Mouse (Mus musculus) heart, postnatal 0 days (tissue): ENCODE results near the gene Micall1. TPM values are rescaled to one million over a fixed set of nuclear protein-coding genes. Genes with fewer than 3 reads are reported as not detected.

Source experiments
- ATAC-seq: fragments of 200-750 bp; cut with Nextera tagmentation; 2 replicates; pipeline ENCODE4 v1.8.0; 2017; ENCODE audit warnings: low read depth, moderate number of reproducible peaks, moderate library complexity; ENCODE audit not compliant: insufficient read depth
- DNase-seq: peaks from one replicate; pipeline ENCODE4 v3.0.0-alpha.2; 2016; ENCODE audit warnings: low spot score
- H3K27ac ChIP-seq: fragments of 300-500 bp; sonication (generic); 2 replicates; pipeline ENCODE4 v1.5.1; 2014; ENCODE audit warnings: low read depth, mild to moderate bottlenecking
- H3K27me3 ChIP-seq: fragments of 300-500 bp; sonication (generic); 2 replicates; pipeline ENCODE4 v1.6.1; 2014; ENCODE audit warnings: low read length, mixed read lengths; ENCODE audit not compliant: control insufficient read depth, insufficient read depth
- H3K36me3 ChIP-seq: fragments of 300-500 bp; sonication (generic); replicated peaks from 2 replicates; pipeline ENCODE4 v1.6.1; 2014; ENCODE audit warnings: low read length, mixed read lengths; ENCODE audit not compliant: control insufficient read depth, insufficient read depth
- H3K4me1 ChIP-seq: fragments of 300-500 bp; sonication (generic); 2 replicates; pipeline ENCODE4 v1.6.1; 2014; ENCODE audit warnings: antibody characterized with exemption; ENCODE audit not compliant: control insufficient read depth, insufficient read depth
- H3K4me2 ChIP-seq: fragments of 300-500 bp; sonication (generic); 2 replicates; pipeline ENCODE4 v1.6.1; 2014; ENCODE audit warnings: low read depth, mild to moderate bottlenecking, low read length, moderate library complexity
- H3K4me3 ChIP-seq: fragments of 300-500 bp; sonication (generic); 2 replicates; pipeline ENCODE4 v1.5.1; 2014; ENCODE audit warnings: low read depth, low read length
- H3K9ac ChIP-seq: fragments of 300-500 bp; sonication (generic); replicated peaks from 2 replicates; pipeline ENCODE4 v1.6.1; 2014; ENCODE audit warnings: low read depth, low read length, mixed read lengths
- H3K9me3 ChIP-seq: fragments of 300-500 bp; sonication (generic); replicated peaks from 2 replicates; pipeline ENCODE4 v1.6.1; 2016; ENCODE audit warnings: low read length; ENCODE audit not compliant: control insufficient read depth
- CTCF ChIP-seq: IDR thresholded peaks from 2 replicates; pipeline ENCODE4 v1.5.1; 2016; ENCODE audit warnings: antibody characterized with exemption, control low read depth, low read depth
- EP300 ChIP-seq: IDR thresholded peaks from 2 replicates; pipeline ENCODE4 v1.6.1; 2016; ENCODE audit warnings: antibody characterized with exemption, low read depth
- WGBS: fragments of 180-500 bp; shearing (Covaris S2); extraction: QIAGEN DNeasy Blood & Tissue Kit; methylation state at CpG from one replicate; pipeline ENCODE4 v1.1.7; 2014; 5-methylcytosine and 5-hydroxymethylcytosine counted together
- polyA plus RNA-seq: library from polyadenylated mRNA; unstranded; fragments of >200 nt; fragmentation: Nextera tagmentation; extraction: Ambion mirVana; gene quantifications from 2 replicates; pipeline ENCODE4 v1.2.1, GENCODE M21; 2015
- total RNA-seq: library from RNA; depleted of rRNA; stranded (reverse); fragments of >200 nt; gene quantifications from 2 replicates; pipeline ENCODE4 v1.2.3, GENCODE M21; 2014; ENCODE audit warnings: low replicate concordance

Micall1 gene
- total and polyA plus RNA-seq, 2 experiments from 2014 or later = 19.0 to 45.9 TPM

DNA sequence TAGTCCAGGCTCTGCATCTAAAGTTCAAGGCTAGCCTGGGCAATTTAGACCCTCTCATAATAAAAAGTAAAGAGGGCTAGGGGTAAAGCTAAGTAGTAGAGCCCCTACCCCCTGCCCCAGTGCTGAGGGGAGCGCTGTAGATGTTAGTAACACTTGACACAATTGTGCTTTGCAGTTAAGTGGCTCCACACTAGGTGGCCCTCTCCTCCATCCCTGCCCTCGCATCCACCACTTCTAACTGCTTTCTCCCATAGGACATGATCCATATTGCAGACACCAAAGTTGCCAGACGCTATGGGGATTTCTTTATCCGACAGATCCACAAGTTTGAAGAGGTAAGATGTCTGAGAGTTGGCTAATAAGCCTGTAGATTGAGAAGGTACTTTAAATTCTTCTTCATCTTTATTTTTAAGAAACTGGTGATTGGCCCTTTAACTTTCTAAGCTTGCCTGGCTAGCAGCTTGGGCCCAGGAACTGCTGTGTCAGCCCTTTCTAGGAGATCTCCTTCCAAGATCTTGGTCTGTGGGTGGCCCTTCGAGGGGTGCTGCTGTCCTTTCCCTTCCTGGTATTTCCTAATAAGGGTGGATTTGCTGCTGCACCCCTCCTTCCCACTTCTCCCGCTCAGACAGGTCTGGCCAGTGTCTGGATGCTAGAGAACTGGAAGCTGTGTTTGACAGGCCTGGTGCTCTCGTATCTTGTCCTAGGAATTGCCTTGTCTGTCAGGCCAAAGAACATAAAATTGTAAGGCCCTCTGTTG lies 15.4 kb upstream of the Micall1 start:
- H3K27ac ChIP-seq = 0 out of 2 replicates have a peak overlapping the region, but pooled peaks have one; percentile 3
- H3K9me3 ChIP-seq = no peaks in the 10 kb centered on the region
- no peak overlapping the region for H3K9ac ChIP-seq
- DNase-seq = peak; percentile 85
- no peak for TF ChIP-seq EP300
- peak; percentile 85 for TF ChIP-seq CTCF
- H3K4me1 ChIP-seq = peaks cover 21% of the 10 kb centered on the region
- no peak overlapping the region for H3K4me2 ChIP-seq
- WGBS = 46% methylated on average over 7 of the region's 7 CpGs
- no peak overlapping the region for H3K4me3 ChIP-seq
- peaks cover 63% of the 10 kb centered on the region for H3K36me3 ChIP-seq
- H3K27me3 ChIP-seq = no peaks in the 10 kb centered on the region
- no peak for ATAC-seq

DNA sequence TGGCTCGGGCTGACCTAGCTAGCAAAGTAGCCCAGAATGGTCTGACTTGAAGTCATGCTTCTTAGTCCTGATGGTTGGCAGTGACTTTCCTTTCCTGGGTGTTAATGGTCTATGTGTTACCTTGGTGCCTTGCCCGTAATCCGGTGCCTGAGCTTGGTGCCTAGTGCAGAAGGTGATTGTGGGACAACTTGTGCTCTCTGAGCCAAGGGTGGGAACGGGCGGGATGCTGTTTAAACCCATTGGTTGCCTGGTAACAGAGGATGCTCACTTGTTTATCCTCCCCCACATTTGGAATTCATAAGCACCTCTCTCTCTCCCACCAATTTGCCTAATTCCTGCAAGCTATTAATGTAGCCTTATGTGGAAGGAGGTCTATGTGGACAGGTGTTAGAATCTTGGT lies 13.2 kb upstream of the Micall1 start:
- H3K27ac ChIP-seq = no peak overlapping the region
- no peak overlapping the region for H3K9ac ChIP-seq
- no peak overlapping the region for H3K4me2 ChIP-seq
- H3K9me3 ChIP-seq = no peaks in the 10 kb centered on the region
- WGBS = 84% methylated on average over 5 of the region's 5 CpGs
- H3K4me3 ChIP-seq = no peak overlapping the region
- DNase-seq (no peak), ATAC-seq (no peak)
- peaks cover 41% of the 10 kb centered on the region for H3K36me3 ChIP-seq
- H3K27me3 ChIP-seq = no peaks in the 10 kb centered on the region
- peaks cover 43% of the 10 kb centered on the region for H3K4me1 ChIP-seq
- no peak for TF ChIP-seq CTCF

DNA sequence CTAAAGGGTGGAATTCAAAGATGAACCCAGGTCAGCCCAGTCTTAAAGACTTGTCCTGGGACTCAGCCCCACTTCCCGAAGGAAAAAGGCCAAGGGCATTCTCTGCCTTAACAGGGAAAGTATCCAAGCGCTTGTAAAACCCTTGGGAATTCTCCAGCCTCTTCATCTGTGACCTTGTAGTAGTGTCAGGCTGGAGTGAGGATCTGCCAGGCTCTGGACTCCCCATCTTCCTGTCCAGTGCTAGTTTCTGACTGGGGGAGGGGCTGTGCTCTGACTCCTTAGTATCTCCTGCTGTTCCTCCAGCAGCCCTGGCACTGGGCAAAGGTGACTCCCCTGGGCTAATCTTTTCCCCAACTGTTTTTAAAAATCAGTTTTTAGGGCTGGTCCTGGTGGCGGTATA lies 12.1 kb upstream of the Micall1 start:
- WGBS = 36% methylated on average over 3 of the region's 3 CpGs
- Histone ChIP-seq H3K27ac (peak overlapping the region; percentile 94), H3K4me3 (no peak overlapping the region), H3K27me3 (no peaks in the 10 kb centered on the region), H3K4me2 (no peak overlapping the region), H3K4me1 (peaks cover 53% of the 10 kb centered on the region), H3K9ac (no peak overlapping the region), H3K9me3 (no peaks in the 10 kb centered on the region), H3K36me3 (peaks cover 31% of the 10 kb centered on the region)
- ATAC-seq (no peak), DNase-seq (no peak)
- no peak for TF ChIP-seq CTCF
- TF ChIP-seq EP300 = no peak

DNA sequence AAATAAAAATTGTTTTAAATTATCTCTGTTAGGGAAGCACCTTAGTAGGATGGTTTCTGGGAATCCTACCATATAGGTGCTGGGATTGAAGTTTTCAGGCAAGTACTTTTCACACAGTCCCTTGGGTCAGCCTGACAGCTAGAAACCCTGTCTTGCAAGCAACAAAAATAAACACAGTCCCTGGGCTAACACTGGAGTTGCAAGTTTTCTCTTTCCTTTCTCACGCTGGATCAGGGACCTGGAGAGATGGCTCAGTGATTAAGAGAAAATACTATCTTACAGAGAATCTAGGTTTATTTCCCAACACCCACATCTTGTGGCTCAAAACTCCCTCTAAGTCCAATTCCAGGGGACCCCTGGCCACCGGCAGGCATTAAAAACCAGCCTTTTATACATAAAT lies 11.6 kb upstream of the Micall1 start:
- Histone ChIP-seq H3K9me3 (no peaks in the 10 kb centered on the region), H3K4me2 (peak overlapping the region; percentile 43), H3K27me3 (no peaks in the 10 kb centered on the region), H3K4me1 (peaks cover 55% of the 10 kb centered on the region), H3K9ac (no peak overlapping the region), H3K27ac (peak overlapping the region; percentile 94), H3K4me3 (no peak overlapping the region), H3K36me3 (peaks cover 25% of the 10 kb centered on the region)
- ATAC-seq = peak; percentile 20; the same call in 1 of the 2 replicates
- peak; percentile 51 for DNase-seq
- 22% methylated on average over 2 of the region's 2 CpGs for WGBS
- TF ChIP-seq CTCF = no peak
- TF ChIP-seq EP300 = peak; percentile 31

DNA sequence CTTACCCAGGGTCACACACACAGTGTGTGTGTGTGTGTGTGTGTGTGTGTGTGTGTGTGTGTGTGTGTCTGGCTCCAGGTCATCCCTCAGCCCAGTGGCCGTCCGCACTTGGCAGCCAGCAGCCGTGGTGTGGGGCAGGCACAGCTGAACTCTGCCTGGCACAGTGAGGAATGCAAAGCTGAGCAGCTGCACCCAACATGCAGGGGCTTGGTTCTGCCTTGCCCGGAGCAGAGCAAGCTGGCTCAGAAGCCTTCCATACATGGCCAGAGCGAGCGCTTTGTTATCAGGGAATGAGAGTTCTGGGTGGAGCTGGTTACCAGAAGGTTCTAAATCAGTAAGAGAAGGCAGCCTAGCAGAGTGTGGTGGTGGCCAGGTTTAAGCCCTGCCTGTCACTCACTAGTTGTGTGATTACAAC lies 11.1 kb upstream of the Micall1 start:
- ATAC-seq (peak; percentile 93), DNase-seq (peak; percentile 95)
- WGBS = 7% methylated on average over 6 of the region's 6 CpGs
- TF ChIP-seq EP300 (peak; percentile 48; the same call in 1 of the 2 replicates), CTCF (no peak)
- Histone ChIP-seq H3K9me3 (no peaks in the 10 kb centered on the region), H3K27me3 (no peaks in the 10 kb centered on the region), H3K4me1 (peaks cover 55% of the 10 kb centered on the region), H3K4me3 (no peak overlapping the region), H3K36me3 (peaks cover 21% of the 10 kb centered on the region), H3K27ac (peak overlapping the region; percentile 94), H3K4me2 (peak overlapping the region; percentile 43), H3K9ac (no peak overlapping the region; the same call in 1 of the 2 replicates)

DNA sequence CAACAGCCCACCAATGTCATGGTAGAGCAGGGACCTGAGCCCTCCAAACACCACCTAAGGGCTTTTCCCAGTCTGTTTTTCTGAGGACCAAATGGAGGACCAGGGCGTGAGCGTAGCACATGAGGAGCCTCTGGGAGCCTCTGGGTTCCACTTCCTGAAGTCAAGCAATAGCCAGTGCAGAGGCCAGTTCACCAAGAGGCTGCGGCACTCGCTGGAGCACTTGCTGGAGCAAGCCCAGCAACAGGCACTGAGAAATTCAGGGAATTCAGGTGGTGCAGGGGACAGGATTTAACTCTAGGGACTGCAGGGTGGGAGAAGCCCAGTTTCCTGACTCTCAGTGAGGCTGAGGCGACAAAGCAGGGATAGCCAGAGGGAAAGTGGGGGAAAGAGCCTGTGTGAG lies 10.5 kb upstream of the Micall1 start:
- WGBS = 39% methylated on average over 5 of the region's 5 CpGs
- TF ChIP-seq EP300 (no peak), CTCF (no peak)
- no peaks in the 10 kb centered on the region for H3K9me3 ChIP-seq
- H3K27me3 ChIP-seq = no peaks in the 10 kb centered on the region
- H3K36me3 ChIP-seq = peaks cover 20% of the 10 kb centered on the region
- DNase-seq = no peak
- H3K4me3 ChIP-seq = no peak overlapping the region
- 0 out of 2 replicates have a peak, but pooled peaks have one; percentile 1 for ATAC-seq
- H3K4me1 ChIP-seq = peaks cover 55% of the 10 kb centered on the region
- peak overlapping the region; percentile 94 for H3K27ac ChIP-seq
- no peak overlapping the region; the same call in 1 of the 2 replicates for H3K4me2 ChIP-seq
- no peak overlapping the region; the same call in 1 of the 2 replicates for H3K9ac ChIP-seq
